Mouse (Mus musculus) spleen, adult 2 months (tissue): ENCODE measurements at regions not wholly inside any gene's neighbourhood (a gene's known extent, or its start where the extent isn't known, plus 50 kb on each side); places are given as distances from the start of the nearest gene placed in this dataset.

Experiments
- DNase-seq, 2 experiments: peaks; one replicate each; pipeline versions ENCODE4 v3.0.0 to v3.0.0-alpha.2; 2012 to 2021; ENCODE audit warnings: low spot score in 2 of 2, low read depth in 1 of 2
- H3K27ac ChIP-seq: fragments of 200-500 bp; 2 replicates; pipeline ENCODE4 v1.5.1; 2012; ENCODE audit warnings: low read length, inconsistent platforms; ENCODE audit not compliant: insufficient read depth
- H3K27me3 ChIP-seq: fragments of 200-500 bp; 2 replicates; pipeline ENCODE4 v1.6.1; 2012; ENCODE audit warnings: mild to moderate bottlenecking, moderate library complexity, low read length, inconsistent platforms; ENCODE audit not compliant: control insufficient read depth, insufficient read depth
- H3K36me3 ChIP-seq: fragments of 200-500 bp; 2 replicates; pipeline ENCODE4 v1.6.1; 2012; ENCODE audit warnings: mild to moderate bottlenecking, low read length, inconsistent platforms; ENCODE audit not compliant: control insufficient read depth, insufficient read depth
- H3K4me1 ChIP-seq: fragments of 200-500 bp; 2 replicates; pipeline ENCODE4 v1.6.1; 2011; ENCODE audit warnings: inconsistent platforms; ENCODE audit not compliant: control insufficient read depth, insufficient read depth, insufficient read length
- H3K4me3 ChIP-seq: fragments of 200-500 bp; 2 replicates; pipeline ENCODE4 v1.5.1; 2011; ENCODE audit warnings: mild to moderate bottlenecking, inconsistent platforms; ENCODE audit not compliant: insufficient read depth, insufficient read length; ENCODE audit errors: extremely low read depth
- CTCF ChIP-seq: fragments of 200-500 bp; IDR thresholded peaks from 2 replicates; pipeline ENCODE4 v1.5.1; 2011; ENCODE audit warnings: mild to moderate bottlenecking, inconsistent platforms; ENCODE audit not compliant: insufficient read depth, insufficient read length, insufficient replicate concordance; ENCODE audit errors: extremely low read depth
- POLR2A ChIP-seq: fragments of 200-500 bp; IDR thresholded peaks from 2 replicates; pipeline ENCODE4 v1.6.1; 2011; ENCODE audit warnings: low read depth, low read length, inconsistent platforms
- WGBS: fragments of 180-500 bp; shearing (Covaris S2); methylation state at CpG from one replicate; pipeline ENCODE4 v1.1.7; 2018; 5-methylcytosine and 5-hydroxymethylcytosine counted together

DNA sequence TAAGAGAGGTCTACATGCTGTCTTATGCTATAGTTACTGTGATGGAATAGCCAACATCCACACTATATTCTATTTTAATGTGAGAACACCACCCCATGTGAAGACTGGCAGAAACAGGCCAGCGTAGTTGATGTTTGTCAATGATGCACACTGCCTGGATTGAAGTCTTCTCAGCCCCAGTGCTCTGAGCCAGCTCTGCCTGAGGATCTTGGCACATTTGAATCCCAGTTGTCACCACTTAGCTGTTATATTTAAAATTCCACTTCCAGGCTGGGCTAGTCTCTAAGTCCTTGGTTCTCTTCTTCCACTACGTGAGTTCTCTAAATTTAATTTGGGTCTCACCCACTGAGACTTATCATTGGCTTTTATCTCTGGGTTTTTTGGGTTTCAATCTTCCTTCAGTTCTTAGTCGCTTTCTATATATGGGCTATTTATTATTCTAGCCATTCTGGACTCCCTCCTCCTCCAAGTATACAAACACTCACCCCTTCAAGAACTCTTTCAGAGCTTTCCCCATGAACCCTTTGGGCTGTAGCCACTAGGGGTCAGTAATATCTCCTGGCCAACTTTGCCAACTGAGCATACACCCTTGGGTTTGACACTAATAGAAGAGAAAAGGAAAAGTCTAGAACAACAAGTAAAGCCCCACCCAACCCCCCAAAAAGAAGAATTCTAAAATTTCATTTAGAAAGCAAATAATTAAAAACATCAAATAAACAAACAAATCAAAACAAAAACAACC, 110.0 kb downstream of the Cog6 start:
- Histone ChIP-seq H3K4me1 (no peaks in the 10 kb centered on the region), H3K27ac (no peak overlapping the region), H3K27me3 (no peaks in the 10 kb centered on the region), H3K4me3 (no peak overlapping the region), H3K36me3 (no peaks in the 10 kb centered on the region)
- no peak for TF ChIP-seq POLR2A
- TF ChIP-seq CTCF, result peak; percentile 16; the same call in 1 of the 2 replicates
- 96% methylated on average over 3 of the region's 3 CpGs for WGBS
- peak in 1 of 2 experiments; percentile 28 for DNase-seq

DNA sequence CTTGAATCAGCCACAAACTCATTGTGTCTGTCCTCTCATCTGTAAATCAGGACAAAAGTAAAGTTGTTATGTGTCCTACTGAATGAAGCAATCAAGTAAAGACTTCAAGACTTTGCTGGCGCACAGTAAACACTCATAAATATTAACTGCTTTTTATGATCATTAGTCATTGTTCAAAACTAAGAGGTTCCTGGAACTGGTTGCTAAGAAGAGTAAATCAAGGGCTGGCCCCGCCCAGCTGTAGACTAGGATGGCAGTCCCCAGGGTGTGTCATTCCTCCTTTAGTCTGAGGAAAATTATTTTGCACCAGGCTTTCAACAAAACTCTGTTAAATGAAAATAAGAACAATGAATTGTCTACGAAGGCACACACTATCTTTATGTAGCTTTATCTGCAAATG, 113.0 kb downstream of the Cog6 start:
- Histone ChIP-seq H3K36me3 (no peaks in the 10 kb centered on the region), H3K27me3 (no peaks in the 10 kb centered on the region), H3K4me1 (no peaks in the 10 kb centered on the region), H3K27ac (no peak overlapping the region), H3K4me3 (no peak overlapping the region)
- DNase-seq, result no peak
- TF ChIP-seq POLR2A (no peak), CTCF (no peak)
- WGBS, result 90% methylated on average over 3 of the region's 3 CpGs

GRCm38 (mm10) chr3:52897665-52898064, 119.4 kb downstream of the Cog6 start:
- no peak for TF ChIP-seq CTCF
- TF ChIP-seq POLR2A, result no peak
- Histone ChIP-seq H3K27me3 (no peaks in the 10 kb centered on the region), H3K4me3 (no peak overlapping the region), H3K4me1 (no peaks in the 10 kb centered on the region), H3K36me3 (no peaks in the 10 kb centered on the region), H3K27ac (no peak overlapping the region)
- 84% methylated on average over 4 of the region's 4 CpGs for WGBS
- no peak for DNase-seq

DNA sequence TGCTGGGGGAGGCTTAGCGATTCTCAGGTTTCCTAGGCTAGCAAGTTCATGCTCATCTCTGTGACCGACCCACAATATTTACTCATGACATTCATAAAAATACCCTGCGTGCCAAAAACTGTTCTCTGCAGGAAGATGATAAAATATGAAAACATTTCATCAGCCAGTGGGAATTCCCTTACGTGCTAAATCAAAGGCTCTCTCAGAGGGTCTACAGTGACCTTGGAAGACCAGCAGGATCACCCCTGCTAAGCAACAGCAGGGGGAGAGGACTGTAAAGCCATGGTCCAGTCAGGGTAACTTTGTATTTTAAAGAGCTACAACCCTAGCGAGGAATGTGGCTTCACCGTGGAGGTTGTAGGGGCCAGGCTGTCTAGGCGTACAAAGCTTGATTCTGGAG, 120.6 kb downstream of the Cog6 start:
- Histone ChIP-seq H3K4me3 (no peak overlapping the region), H3K27ac (no peak overlapping the region), H3K27me3 (no peaks in the 10 kb centered on the region), H3K4me1 (no peaks in the 10 kb centered on the region), H3K36me3 (no peaks in the 10 kb centered on the region)
- TF ChIP-seq CTCF (no peak), POLR2A (no peak)
- DNase-seq, result no peak
- 88% methylated on average over 7 of the region's 7 CpGs for WGBS

GRCm38 (mm10) chr3:52895751-52896150, 121.3 kb downstream of the Cog6 start:
- H3K27ac ChIP-seq, result no peak overlapping the region
- no peaks in the 10 kb centered on the region for H3K36me3 ChIP-seq
- TF ChIP-seq CTCF, result no peak
- no peak for TF ChIP-seq POLR2A
- no peak for DNase-seq
- H3K27me3 ChIP-seq, result no peaks in the 10 kb centered on the region
- H3K4me1 ChIP-seq, result no peaks in the 10 kb centered on the region
- 95% methylated on average over 5 of the region's 5 CpGs for WGBS
- H3K4me3 ChIP-seq, result no peak overlapping the region

DNA sequence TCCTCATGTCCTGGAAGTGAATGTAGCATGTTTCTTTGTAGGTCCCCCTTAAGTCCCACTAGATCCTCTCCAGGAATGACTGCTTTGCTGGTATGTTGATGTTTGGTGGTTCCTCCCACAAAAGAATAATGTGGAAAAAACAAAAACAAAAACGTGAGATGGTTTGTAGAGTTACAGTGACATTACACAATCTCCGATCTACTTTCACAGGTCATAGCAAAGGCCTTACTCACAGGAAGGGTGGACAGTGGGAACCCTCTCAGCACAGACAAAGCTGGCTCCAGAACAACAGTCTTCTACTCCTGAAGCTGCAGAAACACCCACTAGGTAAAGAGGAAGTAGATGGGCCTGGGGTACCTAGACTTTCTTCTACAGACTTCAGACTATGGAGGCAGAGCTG, 122.2 kb downstream of the Cog6 start:
- Histone ChIP-seq H3K36me3 (no peaks in the 10 kb centered on the region), H3K27ac (no peak overlapping the region), H3K4me1 (no peaks in the 10 kb centered on the region), H3K27me3 (no peaks in the 10 kb centered on the region), H3K4me3 (no peak overlapping the region)
- DNase-seq, result no peak
- WGBS, result 80% methylated on average over 2 of the region's 2 CpGs
- no peak for TF ChIP-seq POLR2A
- TF ChIP-seq CTCF, result no peak

- DNase-seq, result no peak
- H3K36me3 ChIP-seq, result no peaks in the 10 kb centered on the region
- H3K4me3 ChIP-seq, result no peak overlapping the region
- H3K27ac ChIP-seq, result no peak overlapping the region
- WGBS, result 82% methylated on average over 4 of the region's 4 CpGs
- H3K4me1 ChIP-seq, result no peaks in the 10 kb centered on the region
- H3K27me3 ChIP-seq, result no peaks in the 10 kb centered on the region
- no peak for TF ChIP-seq POLR2A
- no peak for TF ChIP-seq CTCF
These were observed 127.8 kb downstream of the Cog6 start for GRCm38 (mm10) chr3:52889156-52889715.
